Mouse (Mus musculus) hindbrain, embryonic 15.5 days (tissue): ENCODE data around the gene Wdr78. TPM values are rescaled to one million over a fixed set of nuclear protein-coding genes. Genes with fewer than 3 reads are reported as not detected.

Experiments
- ATAC-seq: fragments of 200-750 bp; cut with Nextera tagmentation; 2 replicates; pipeline ENCODE4 v1.8.0; 2017; ENCODE audit warnings: low read depth, moderate number of reproducible peaks, moderate TSS enrichment; ENCODE audit not compliant: low FRiP score
- H3K27ac ChIP-seq: fragments of 300-500 bp; sonication (generic); replicated peaks from 2 replicates; pipeline ENCODE4 v1.5.1; 2015; ENCODE audit warnings: mild to moderate bottlenecking, inconsistent platforms
- H3K27me3 ChIP-seq: fragments of 300-500 bp; sonication (generic); 2 replicates; pipeline ENCODE4 v1.6.1; 2015; ENCODE audit warnings: control low read depth, inconsistent platforms
- H3K36me3 ChIP-seq: fragments of 300-500 bp; sonication (generic); 2 replicates; pipeline ENCODE4 v1.6.1; 2015; ENCODE audit warnings: control low read depth, inconsistent platforms
- H3K4me1 ChIP-seq: fragments of 300-500 bp; sonication (generic); replicated peaks from 2 replicates; pipeline ENCODE4 v1.6.1; 2015; ENCODE audit warnings: control low read depth, inconsistent platforms
- H3K4me2 ChIP-seq: fragments of 300-500 bp; sonication (generic); 2 replicates; pipeline ENCODE4 v1.6.1; 2015; ENCODE audit warnings: moderate library complexity, mild to moderate bottlenecking, inconsistent platforms
- H3K4me3 ChIP-seq: fragments of 300-500 bp; sonication (generic); 2 replicates; pipeline ENCODE4 v1.5.1; 2015; ENCODE audit warnings: mild to moderate bottlenecking, inconsistent platforms
- H3K9ac ChIP-seq: fragments of 300-500 bp; sonication (generic); 2 replicates; pipeline ENCODE4 v1.6.1; 2015; ENCODE audit warnings: inconsistent platforms
- H3K9me3 ChIP-seq: fragments of 300-500 bp; sonication (generic); 2 replicates; pipeline ENCODE4 v1.6.1; 2016; ENCODE audit warnings: control low read depth, inconsistent platforms
- WGBS: fragments of 180-500 bp; shearing (Covaris S2); methylation state at CpG from one replicate; pipeline ENCODE4 v1.1.7; 2015; 5-methylcytosine and 5-hydroxymethylcytosine counted together
- polyA plus RNA-seq: library from polyadenylated mRNA; unstranded; fragments of >200 nt; fragmentation: Nextera tagmentation; extraction: Ambion mirVana; gene quantifications from 2 replicates; pipeline ENCODE4 v1.2.1, GENCODE M21; 2015

The Wdr78 gene
- polyA plus RNA-seq = 5.2 and 6.6 TPM in 2 replicates

GRCm38 (mm10) chr4:103114184-103115111, at the start of gene Wdr78, which contains the start of gene Mier1:
Gene Wdr78 (minus strand): TSS chr4:103114555.
Gene Mier1 (plus strand): TSS chr4:103114390.
- WGBS = under 1% methylated on average over 84 of the region's 90 CpGs
- H3K9me3 ChIP-seq = no peaks in the 10 kb centered on the region
- H3K9ac ChIP-seq = peak within 1 kb of the TSS; percentile 60
- H3K4me2 ChIP-seq = peak within 1 kb of the TSS; percentile 72
- peak within 1 kb of the TSS; percentile 97 for H3K27ac ChIP-seq
- ATAC-seq = peak; percentile 99
- peaks cover 5% of the 10 kb centered on the region; the same call in 1 of the 2 replicates for H3K36me3 ChIP-seq
- H3K4me3 ChIP-seq = peak within 1 kb of the TSS; percentile 73
- peaks cover 40% of the 10 kb centered on the region for H3K4me1 ChIP-seq
- H3K27me3 ChIP-seq = no peaks in the 10 kb centered on the region

DNA sequence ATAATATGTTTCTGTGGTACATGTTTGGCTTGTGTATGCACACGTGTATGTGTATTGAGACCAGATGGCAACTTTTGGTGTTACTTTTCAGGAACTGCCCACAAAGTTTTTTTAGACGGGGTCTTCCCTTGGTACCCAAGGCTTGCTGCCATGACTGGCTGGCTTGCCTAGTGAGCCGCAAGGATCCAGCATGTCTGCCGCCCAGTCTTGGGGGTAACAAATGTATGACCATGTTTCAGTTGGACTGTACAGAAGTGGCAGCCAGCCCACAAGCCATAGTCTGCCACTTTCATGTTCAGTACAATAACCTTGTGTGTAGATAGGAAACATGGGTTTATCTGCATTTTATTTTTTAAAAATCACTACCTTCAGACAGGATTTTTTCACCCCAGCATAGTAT, 44.4 kb upstream of the Wdr78 start:
- Histone ChIP-seq H3K36me3 (peaks cover 52% of the 10 kb centered on the region), H3K9me3 (no peaks in the 10 kb centered on the region), H3K27me3 (no peaks in the 10 kb centered on the region), H3K27ac (no peak overlapping the region), H3K4me3 (no peak overlapping the region), H3K4me2 (no peak overlapping the region), H3K4me1 (no peaks in the 10 kb centered on the region), H3K9ac (no peak overlapping the region)
- 95% methylated on average over 4 of the region's 4 CpGs for WGBS
- ATAC-seq = no peak

GRCm38 (mm10) chr4:103151946-103152345, 37.6 kb upstream of the Wdr78 start:
- H3K9ac ChIP-seq = no peak overlapping the region
- 75% methylated on average over 5 of the region's 5 CpGs for WGBS
- H3K4me3 ChIP-seq = no peak overlapping the region
- peaks cover 57% of the 10 kb centered on the region for H3K36me3 ChIP-seq
- no peaks in the 10 kb centered on the region for H3K4me1 ChIP-seq
- no peaks in the 10 kb centered on the region for H3K27me3 ChIP-seq
- ATAC-seq = no peak
- no peaks in the 10 kb centered on the region for H3K9me3 ChIP-seq
- H3K27ac ChIP-seq = no peak overlapping the region
- H3K4me2 ChIP-seq = no peak overlapping the region

- no peak overlapping the region for H3K4me2 ChIP-seq
- H3K27ac ChIP-seq = no peak overlapping the region
- H3K36me3 ChIP-seq = peaks cover 47% of the 10 kb centered on the region
- H3K4me3 ChIP-seq = no peak overlapping the region
- H3K27me3 ChIP-seq = no peaks in the 10 kb centered on the region
- no peaks in the 10 kb centered on the region for H3K4me1 ChIP-seq
- ATAC-seq = no peak
- no peak overlapping the region for H3K9ac ChIP-seq
- H3K9me3 ChIP-seq = no peaks in the 10 kb centered on the region
- WGBS = 33% methylated on average over 5 of the region's 5 CpGs
These were observed 32.0 kb upstream of the Wdr78 start for GRCm38 (mm10) chr4:103146339-103146738.

GRCm38 (mm10) chr4:103136946-103137345, 22.6 kb upstream of the Wdr78 start:
- no peak overlapping the region for H3K4me2 ChIP-seq
- no peaks in the 10 kb centered on the region for H3K4me1 ChIP-seq
- no peaks in the 10 kb centered on the region for H3K27me3 ChIP-seq
- no peak overlapping the region for H3K9ac ChIP-seq
- no peak for ATAC-seq
- H3K9me3 ChIP-seq = no peaks in the 10 kb centered on the region
- H3K4me3 ChIP-seq = no peak overlapping the region
- H3K36me3 ChIP-seq = peaks cover 20% of the 10 kb centered on the region
- H3K27ac ChIP-seq = no peak overlapping the region
- WGBS = 89% methylated on average over 1 of the region's 1 CpGs

DNA sequence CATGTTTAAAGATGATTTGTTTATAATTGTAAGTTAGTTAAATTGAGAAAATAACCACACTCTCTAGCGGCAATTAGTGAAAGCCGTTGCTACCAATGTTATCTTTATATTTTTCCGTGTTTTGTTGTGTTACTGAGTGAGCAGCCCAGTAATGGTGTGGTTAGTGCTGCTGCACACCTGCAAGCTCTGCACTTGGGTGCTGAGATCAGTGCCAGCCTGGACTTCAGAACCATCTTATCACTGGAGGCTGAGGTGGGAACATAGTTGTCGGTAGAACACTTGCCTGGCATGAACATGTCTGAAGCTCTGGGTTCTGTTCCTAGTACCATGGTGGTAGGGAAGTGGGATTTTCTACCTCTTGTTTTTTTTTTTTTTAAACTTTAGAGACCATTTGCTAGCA, 12.2 kb upstream of the Wdr78 start:
- Histone ChIP-seq H3K4me2 (no peak overlapping the region), H3K27me3 (no peaks in the 10 kb centered on the region), H3K9ac (no peak overlapping the region), H3K4me3 (no peak overlapping the region), H3K4me1 (no peaks in the 10 kb centered on the region; the same call in 1 of the 2 replicates), H3K9me3 (no peaks in the 10 kb centered on the region), H3K27ac (no peak overlapping the region), H3K36me3 (peaks cover 4% of the 10 kb centered on the region)
- ATAC-seq = no peak
- 91% methylated on average over 4 of the region's 4 CpGs for WGBS

- H3K4me1 ChIP-seq = peaks cover 20% of the 10 kb centered on the region
- no peak overlapping the region for H3K9ac ChIP-seq
- ATAC-seq = no peak
- H3K9me3 ChIP-seq = no peaks in the 10 kb centered on the region
- no peaks in the 10 kb centered on the region for H3K36me3 ChIP-seq
- H3K27ac ChIP-seq = no peak overlapping the region
- H3K4me3 ChIP-seq = no peak overlapping the region
- no peak overlapping the region for H3K4me2 ChIP-seq
- H3K27me3 ChIP-seq = no peaks in the 10 kb centered on the region
These were observed 9.3 kb upstream of the Wdr78 start for GRCm38 (mm10) chr4:103123606-103124005.

- Histone ChIP-seq H3K4me1 (peaks cover 22% of the 10 kb centered on the region), H3K4me2 (no peak overlapping the region), H3K27ac (no peak overlapping the region), H3K36me3 (no peaks in the 10 kb centered on the region), H3K4me3 (no peak overlapping the region), H3K9me3 (no peaks in the 10 kb centered on the region), H3K9ac (no peak overlapping the region), H3K27me3 (no peaks in the 10 kb centered on the region)
- ATAC-seq = no peak
- 68% methylated on average over 2 of the region's 2 CpGs for WGBS
These were observed 8.7 kb upstream of the Wdr78 start for GRCm38 (mm10) chr4:103123086-103123485.

DNA sequence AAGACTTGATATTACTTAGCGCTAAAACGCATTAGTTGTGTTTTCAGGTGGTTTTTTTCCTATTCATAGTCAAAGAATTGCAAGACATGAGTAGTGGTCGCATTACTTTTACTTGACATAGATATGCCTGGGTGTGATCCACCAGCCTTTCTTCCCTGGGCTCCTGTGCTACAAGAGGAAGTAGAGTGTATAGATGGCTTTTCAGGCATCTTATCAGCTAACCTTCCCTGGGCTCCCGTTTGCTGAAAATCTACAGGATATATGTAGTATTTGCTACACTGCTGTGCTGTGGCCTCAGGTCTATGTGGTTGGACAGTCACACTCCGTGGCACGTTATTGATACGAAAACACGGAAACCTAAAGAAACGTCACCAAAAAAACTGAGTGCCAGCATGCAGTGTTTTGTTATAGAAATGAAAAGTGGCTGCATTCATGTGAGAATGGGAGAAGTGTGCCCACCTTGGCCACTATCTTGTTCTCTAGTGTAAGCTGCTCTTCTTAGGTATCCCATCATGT, 6.6 kb upstream of the Wdr78 start:
- peaks cover 5% of the 10 kb centered on the region; the same call in 1 of the 2 replicates for H3K36me3 ChIP-seq
- peak overlapping the region; percentile 92 for H3K4me2 ChIP-seq
- ATAC-seq = no peak
- no peaks in the 10 kb centered on the region for H3K27me3 ChIP-seq
- H3K9ac ChIP-seq = no peak overlapping the region
- H3K9me3 ChIP-seq = no peaks in the 10 kb centered on the region
- no peak overlapping the region for H3K27ac ChIP-seq
- no peak overlapping the region for H3K4me3 ChIP-seq
- WGBS = 85% methylated on average over 9 of the region's 9 CpGs
- peaks cover 31% of the 10 kb centered on the region for H3K4me1 ChIP-seq

DNA sequence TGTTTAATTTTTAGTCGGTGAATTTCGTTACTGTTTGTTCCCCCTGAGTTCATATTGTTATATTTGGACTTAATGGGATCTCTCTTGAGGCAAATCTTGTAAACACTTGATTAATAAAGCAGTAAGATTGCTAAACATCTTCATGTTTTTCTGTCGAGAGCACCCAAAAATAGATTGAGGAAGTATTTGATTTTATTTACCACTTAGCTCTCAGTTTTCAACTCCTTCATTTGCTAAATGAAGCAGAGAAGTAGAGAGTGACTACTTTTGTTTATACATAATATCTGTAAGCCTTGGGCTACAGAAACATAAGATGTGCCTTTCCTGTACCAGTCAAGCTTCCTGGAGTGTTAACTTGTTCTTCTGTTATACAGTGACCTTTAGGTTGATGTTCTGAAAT, 6.0 kb upstream of the Wdr78 start:
- Histone ChIP-seq H3K4me2 (peak overlapping the region; percentile 92), H3K9ac (no peak overlapping the region), H3K4me3 (peak overlapping the region; percentile 92), H3K9me3 (no peaks in the 10 kb centered on the region), H3K36me3 (peaks cover 5% of the 10 kb centered on the region; the same call in 1 of the 2 replicates), H3K4me1 (peaks cover 36% of the 10 kb centered on the region), H3K27me3 (no peaks in the 10 kb centered on the region), H3K27ac (no peak overlapping the region)
- WGBS = 38% methylated on average over 3 of the region's 3 CpGs
- no peak for ATAC-seq

GRCm38 (mm10) chr4:103120028-103120384, 5.7 kb upstream of the Wdr78 start:
- Histone ChIP-seq H3K4me3 (peak overlapping the region; percentile 92), H3K9me3 (no peaks in the 10 kb centered on the region), H3K27me3 (no peaks in the 10 kb centered on the region), H3K27ac (peak overlapping the region; percentile 88), H3K4me2 (peak overlapping the region; percentile 92), H3K9ac (peak overlapping the region; percentile 75), H3K4me1 (peaks cover 40% of the 10 kb centered on the region), H3K36me3 (peaks cover 5% of the 10 kb centered on the region; the same call in 1 of the 2 replicates)
- ATAC-seq = no peak
- WGBS = 15% methylated on average over 4 of the region's 4 CpGs

DNA sequence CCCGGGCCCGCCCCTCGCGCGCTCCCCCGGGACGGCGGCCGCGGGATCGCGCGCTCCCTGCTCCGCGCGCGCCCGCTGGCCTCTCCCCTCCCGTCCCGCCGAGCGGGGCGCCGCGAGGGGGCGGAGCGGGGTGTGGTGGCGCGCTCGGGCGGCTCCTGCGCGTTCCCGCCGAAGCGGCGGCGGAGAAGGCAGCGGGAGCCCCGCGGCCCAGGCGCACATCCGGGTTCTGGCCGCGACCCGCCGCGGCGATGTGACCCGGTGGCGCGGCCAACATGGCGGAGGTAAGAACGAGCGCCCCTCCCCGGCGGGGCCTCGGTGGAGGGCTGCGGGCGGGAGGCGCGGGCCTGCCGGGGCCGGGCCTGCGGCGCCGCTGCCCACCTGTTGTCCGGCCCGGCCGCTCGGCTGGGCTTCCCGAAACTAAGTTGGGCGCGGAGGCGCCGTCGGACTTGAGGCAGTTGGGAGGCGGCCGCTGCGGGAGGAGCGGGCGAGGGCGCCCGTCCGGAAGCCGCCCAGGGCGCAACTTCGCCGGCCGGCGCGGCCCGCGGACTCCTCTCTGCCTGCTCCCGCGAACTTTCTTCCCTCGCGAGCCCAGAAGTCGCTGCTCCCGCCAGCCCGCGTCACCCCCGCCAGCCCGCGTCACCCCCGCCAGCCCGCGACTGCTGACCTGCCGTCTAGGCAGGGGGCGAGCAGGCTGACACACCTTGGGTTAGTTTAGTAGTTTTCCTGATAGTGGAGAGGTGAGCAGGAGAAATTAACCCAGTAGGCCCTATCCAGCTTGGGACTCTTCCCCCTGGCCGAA, 5.1 kb upstream of the Wdr78 start:
- Histone ChIP-seq H3K36me3 (peaks cover 5% of the 10 kb centered on the region; the same call in 1 of the 2 replicates), H3K9me3 (no peaks in the 10 kb centered on the region), H3K4me3 (peak overlapping the region; percentile 92), H3K4me1 (peaks cover 41% of the 10 kb centered on the region), H3K9ac (peak overlapping the region; percentile 75), H3K27me3 (no peaks in the 10 kb centered on the region), H3K27ac (peak overlapping the region; percentile 88), H3K4me2 (peak overlapping the region; percentile 92)
- under 1% methylated on average over 84 of the region's 111 CpGs for WGBS
- ATAC-seq = peak; percentile 59
